Mouse (Mus musculus) heart, embryonic 10.5 days (tissue): ENCODE results near the gene Chd5. TPM values are rescaled to one million over a fixed set of nuclear protein-coding genes. Genes with fewer than 3 reads are reported as not detected.

Experiments used
- DNase-seq: peaks from one replicate; pipeline ENCODE4 v3.0.0-alpha.2; 2017; ENCODE audit warnings: low spot score
- H3K27ac ChIP-seq: fragments of 300-500 bp; sonication (generic); 2 replicates; pipeline ENCODE4 v1.5.1; 2016; ENCODE audit warnings: mild to moderate bottlenecking
- H3K27me3 ChIP-seq: fragments of 300-500 bp; sonication (generic); 2 replicates; pipeline ENCODE4 v1.6.1; 2016; ENCODE audit warnings: mild to moderate bottlenecking; ENCODE audit not compliant: poor library complexity, insufficient read depth, severe bottlenecking
- H3K36me3 ChIP-seq: fragments of 300-500 bp; sonication (generic); 2 replicates; pipeline ENCODE4 v1.6.1; 2016; ENCODE audit warnings: mild to moderate bottlenecking, moderate library complexity
- H3K4me1 ChIP-seq: fragments of 300-500 bp; sonication (generic); 2 replicates; pipeline ENCODE4 v1.6.1; 2016; ENCODE audit warnings: mild to moderate bottlenecking
- H3K4me3 ChIP-seq: fragments of 300-500 bp; sonication (generic); 2 replicates; pipeline ENCODE4 v1.5.1; 2016; ENCODE audit warnings: mild to moderate bottlenecking, moderate library complexity
- H3K9me3 ChIP-seq: fragments of 300-500 bp; sonication (generic); 2 replicates; pipeline ENCODE4 v1.6.1; 2016; ENCODE audit warnings: mild to moderate bottlenecking, moderate library complexity
- WGBS: fragments of 180-500 bp; shearing (Covaris S2); methylation state at CpG from one replicate; pipeline ENCODE4 v1.1.7; 2016; 5-methylcytosine and 5-hydroxymethylcytosine counted together
- polyA plus RNA-seq: library from polyadenylated mRNA; unstranded; fragments of >200 nt; fragmentation: Nextera tagmentation; extraction: Ambion mirVana; gene quantifications from 2 replicates; pipeline ENCODE4 v1.2.1, GENCODE M21; 2016

Gene Chd5
- 0.02 TPM in 1 of 2 replicates, not detected in the other for polyA plus RNA-seq

- peak within 1 kb of the TSS; percentile 29; the same call in 1 of the 2 replicates for H3K27ac ChIP-seq
- WGBS: 2% methylated on average over 118 of the region's 120 CpGs
These were observed at the start of gene Chd5 for GRCm38 (mm10) chr4:152338419-152339292. TSS of gene Chd5 (plus strand) at chr4:152338651.

DNA sequence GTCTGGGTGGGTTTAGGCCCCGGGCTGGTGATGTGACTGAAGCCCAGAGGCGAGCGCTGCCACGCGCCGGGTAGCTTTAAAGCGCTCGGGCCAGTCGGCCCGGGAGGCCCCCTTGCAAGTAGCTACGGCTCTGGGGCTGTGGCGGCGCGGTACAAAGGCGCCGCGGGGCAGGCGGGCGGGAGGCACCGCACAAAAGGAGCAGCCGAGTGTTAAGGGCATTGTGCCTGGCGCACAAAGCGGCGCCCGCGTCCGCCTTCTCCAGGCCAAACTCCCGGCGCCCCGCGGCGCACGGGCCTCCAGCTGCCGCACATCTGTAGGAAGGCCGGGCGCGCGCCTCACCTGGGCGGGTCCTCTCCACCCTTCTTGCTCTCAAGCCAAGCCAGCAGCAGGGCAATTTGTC, 48.1 kb upstream of the Chd5 start:
- no peak overlapping the region for H3K27ac ChIP-seq

More at GRCm38 (mm10) chr4:152338419-152339292, at the start of gene Chd5:
- H3K36me3 ChIP-seq: peaks cover 25% of the 10 kb centered on the region
- no peaks in the 10 kb centered on the region for H3K9me3 ChIP-seq
- peaks cover 29% of the 10 kb centered on the region for H3K4me1 ChIP-seq
- peaks cover 92% of the 10 kb centered on the region for H3K27me3 ChIP-seq
- peak within 1 kb of the TSS; percentile 67 for H3K4me3 ChIP-seq
- no peak for DNase-seq

GRCm38 (mm10) chr4:152290991-152291390, 47.5 kb upstream of the Chd5 start:
- Histone ChIP-seq H3K9me3 (no peaks in the 10 kb centered on the region), H3K27me3 (peaks cover 90% of the 10 kb centered on the region), H3K4me1 (peaks cover 34% of the 10 kb centered on the region), H3K4me3 (no peak overlapping the region), H3K36me3 (no peaks in the 10 kb centered on the region), H3K27ac (no peak overlapping the region)
- DNase-seq: no peak
- 25% methylated on average over 11 of the region's 11 CpGs for WGBS

More for the DNA sequence above, 48.1 kb upstream of the Chd5 start:
- no peak for DNase-seq
- Histone ChIP-seq H3K4me3 (peak overlapping the region; percentile 22), H3K36me3 (no peaks in the 10 kb centered on the region), H3K4me1 (peaks cover 29% of the 10 kb centered on the region), H3K27me3 (peaks cover 93% of the 10 kb centered on the region), H3K9me3 (no peaks in the 10 kb centered on the region)
- 1% methylated on average over 37 of the region's 39 CpGs for WGBS

- Histone ChIP-seq H3K4me3 (peak within 1 kb of the TSS; percentile 22), H3K27me3 (peaks cover 85% of the 10 kb centered on the region), H3K27ac (no peak within 1 kb of the TSS), H3K36me3 (no peaks in the 10 kb centered on the region), H3K9me3 (no peaks in the 10 kb centered on the region), H3K4me1 (peaks cover 34% of the 10 kb centered on the region)
- DNase-seq: no peak
- WGBS: 33% methylated on average over 6 of the region's 6 CpGs
These were observed 46.9 kb upstream of the Chd5 start, which contains the start of gene Hes3 for GRCm38 (mm10) chr4:152291562-152291961. TSS of gene Hes3 (minus strand) at chr4:152291662.

DNA sequence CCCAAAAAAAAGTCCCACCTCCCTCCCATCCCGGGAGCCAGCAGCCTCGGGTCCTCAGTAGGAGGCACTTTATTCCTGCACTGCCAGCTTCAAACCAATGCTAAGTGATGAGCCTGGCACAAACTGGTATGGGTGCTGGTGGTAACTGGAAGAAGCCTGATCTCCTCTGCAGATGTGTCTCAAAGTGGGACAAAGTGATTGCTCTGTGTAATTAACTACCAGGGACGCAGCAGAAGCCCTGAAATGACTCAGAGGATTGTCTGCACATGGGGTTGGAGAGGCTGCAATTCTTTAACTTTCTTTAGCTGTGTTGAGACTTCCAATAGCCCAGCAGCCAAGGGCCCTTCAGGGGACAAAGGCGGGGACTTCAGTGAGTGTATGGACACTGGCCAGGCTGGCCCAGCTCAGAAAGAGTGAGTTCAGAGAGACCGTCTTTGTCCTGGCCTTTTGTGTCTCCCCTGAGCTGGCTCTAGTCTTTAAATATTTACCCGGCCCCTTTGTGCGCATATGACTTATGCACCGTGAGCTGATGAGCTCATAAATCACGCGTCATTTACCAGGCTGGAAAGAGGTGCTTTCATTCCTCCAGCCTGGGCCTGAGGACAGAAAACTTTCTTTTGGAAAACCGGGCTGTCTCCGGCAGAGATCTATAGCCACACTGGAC, 46.2 kb upstream of the Chd5 start:
- peaks cover 78% of the 10 kb centered on the region for H3K27me3 ChIP-seq
- H3K4me1 ChIP-seq: peaks cover 31% of the 10 kb centered on the region
- no peaks in the 10 kb centered on the region for H3K36me3 ChIP-seq
- no peak overlapping the region for H3K4me3 ChIP-seq
- 47% methylated on average over 12 of the region's 12 CpGs for WGBS
- no peak for DNase-seq
- H3K9me3 ChIP-seq: no peaks in the 10 kb centered on the region
- H3K27ac ChIP-seq: no peak overlapping the region

- H3K9me3 ChIP-seq: no peaks in the 10 kb centered on the region
- H3K4me1 ChIP-seq: peaks cover 49% of the 10 kb centered on the region
- 46% methylated on average over 10 of the region's 10 CpGs for WGBS
- no peak overlapping the region for H3K4me3 ChIP-seq
- peaks cover 63% of the 10 kb centered on the region for H3K27me3 ChIP-seq
- no peak overlapping the region for H3K27ac ChIP-seq
- no peak for DNase-seq
- H3K36me3 ChIP-seq: no peaks in the 10 kb centered on the region
These were observed 44.1 kb upstream of the Chd5 start for GRCm38 (mm10) chr4:152294188-152294929.

DNA sequence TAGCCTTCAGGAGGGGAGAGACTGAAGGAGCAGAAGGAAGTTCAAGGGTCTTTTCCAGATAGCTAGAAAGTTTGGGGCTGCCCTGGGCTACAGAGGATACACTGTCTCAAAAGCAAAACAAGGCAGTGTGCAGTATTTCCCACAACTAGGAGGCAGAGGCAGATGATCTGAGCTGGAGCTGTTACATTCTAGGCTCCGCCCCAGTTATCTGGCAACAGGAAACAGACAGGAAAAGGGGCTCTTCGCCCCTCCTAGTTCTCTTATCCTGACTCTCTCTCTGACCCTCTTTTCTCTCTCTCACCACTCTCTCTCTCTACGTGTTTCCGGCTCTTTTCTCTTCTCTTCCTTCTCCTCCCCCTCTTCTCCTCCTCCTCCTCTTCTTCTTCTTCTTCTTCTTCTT, 42.5 kb upstream of the Chd5 start:
- peaks cover 48% of the 10 kb centered on the region for H3K27me3 ChIP-seq
- 26% methylated on average over 4 of the region's 4 CpGs for WGBS

DNA sequence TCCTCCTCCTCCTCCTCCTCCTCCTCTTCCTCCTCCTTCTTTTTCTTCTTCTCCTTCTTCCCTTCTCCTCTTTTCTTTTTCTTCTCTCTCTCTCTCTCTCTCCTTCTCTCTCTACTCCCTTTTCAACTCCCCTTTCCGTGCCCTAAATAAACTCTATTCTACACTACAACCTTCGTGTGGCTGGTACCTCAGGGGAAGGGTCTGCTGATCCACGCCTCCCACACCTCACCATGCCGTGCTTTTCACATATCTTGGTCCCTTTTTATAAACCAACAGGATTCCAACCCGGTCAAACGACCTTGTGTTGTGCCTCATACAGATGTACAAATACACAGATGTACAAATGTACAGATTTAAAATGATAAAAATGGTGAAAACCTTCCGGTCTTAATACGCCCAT, 42.1 kb upstream of the Chd5 start:
- peak overlapping the region; percentile 93 for H3K27ac ChIP-seq
- H3K27me3 ChIP-seq: peaks cover 43% of the 10 kb centered on the region
- no peaks in the 10 kb centered on the region for H3K9me3 ChIP-seq
- 14% methylated on average over 8 of the region's 8 CpGs for WGBS
- H3K4me1 ChIP-seq: peaks cover 38% of the 10 kb centered on the region
- no peak for DNase-seq
- H3K4me3 ChIP-seq: peak overlapping the region; percentile 92
- H3K36me3 ChIP-seq: peaks cover 19% of the 10 kb centered on the region

More for the DNA sequence above, 42.5 kb upstream of the Chd5 start:
- H3K4me3 ChIP-seq: peak overlapping the region; percentile 92
- H3K9me3 ChIP-seq: no peaks in the 10 kb centered on the region
- peak overlapping the region; percentile 60; the same call in 1 of the 2 replicates for H3K27ac ChIP-seq
- peaks cover 38% of the 10 kb centered on the region for H3K4me1 ChIP-seq
- peak; percentile 85 for DNase-seq
- H3K36me3 ChIP-seq: peaks cover 14% of the 10 kb centered on the region

GRCm38 (mm10) chr4:152296874-152297861, 41.3 kb upstream of the Chd5 start, which contains the start of gene Icmt:
TSS of gene Icmt (plus strand) at chr4:152297227.
- peaks cover 38% of the 10 kb centered on the region for H3K4me1 ChIP-seq
- peak within 1 kb of the TSS; percentile 92 for H3K4me3 ChIP-seq
- H3K9me3 ChIP-seq: no peaks in the 10 kb centered on the region
- H3K36me3 ChIP-seq: peaks cover 26% of the 10 kb centered on the region
- peaks cover 35% of the 10 kb centered on the region for H3K27me3 ChIP-seq
- under 1% methylated on average over 119 of the region's 119 CpGs for WGBS
- DNase-seq: peak; percentile 100
- H3K27ac ChIP-seq: peak within 1 kb of the TSS; percentile 93

DNA sequence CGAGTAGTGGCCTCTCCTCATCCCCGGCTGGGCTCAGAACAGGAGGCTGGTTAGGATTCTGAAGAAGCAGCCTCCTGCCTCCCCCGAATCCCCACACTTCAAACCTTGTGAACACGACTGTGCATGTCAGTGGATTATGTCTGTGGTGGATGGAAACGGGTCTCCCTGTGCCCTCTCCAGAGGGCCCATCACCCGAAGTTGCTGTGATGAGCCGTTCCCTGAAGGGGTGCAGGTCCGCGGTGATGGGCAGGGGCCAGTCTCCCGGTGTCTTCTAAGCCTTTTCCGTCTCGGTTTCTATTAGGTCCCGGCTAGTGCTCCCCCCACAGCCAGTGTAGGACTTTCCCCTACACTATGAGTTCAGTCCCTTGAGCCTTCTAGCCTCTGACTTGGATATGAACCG, 39.6 kb upstream of the Chd5 start:
- 0 out of 2 replicates have a peak overlapping the region, but pooled peaks have one; percentile 92 for H3K4me3 ChIP-seq
- H3K36me3 ChIP-seq: peaks cover 43% of the 10 kb centered on the region
- WGBS: 78% methylated on average over 14 of the region's 14 CpGs
- peaks cover 19% of the 10 kb centered on the region; the same call in 1 of the 2 replicates for H3K27me3 ChIP-seq
- H3K27ac ChIP-seq: no peak overlapping the region
- DNase-seq: no peak
- no peaks in the 10 kb centered on the region for H3K9me3 ChIP-seq
- peaks cover 38% of the 10 kb centered on the region for H3K4me1 ChIP-seq

GRCm38 (mm10) chr4:152300375-152300774, 38.1 kb upstream of the Chd5 start:
- DNase-seq: no peak
- Histone ChIP-seq H3K36me3 (peaks cover 55% of the 10 kb centered on the region), H3K4me1 (peaks cover 30% of the 10 kb centered on the region), H3K27ac (no peak overlapping the region), H3K4me3 (no peak overlapping the region), H3K9me3 (no peaks in the 10 kb centered on the region), H3K27me3 (peaks cover 4% of the 10 kb centered on the region; the same call in 1 of the 2 replicates)
- WGBS: 90% methylated on average over 8 of the region's 8 CpGs
